Mouse (Mus musculus): ENCODE data around the gene Tgoln1.

DNA sequence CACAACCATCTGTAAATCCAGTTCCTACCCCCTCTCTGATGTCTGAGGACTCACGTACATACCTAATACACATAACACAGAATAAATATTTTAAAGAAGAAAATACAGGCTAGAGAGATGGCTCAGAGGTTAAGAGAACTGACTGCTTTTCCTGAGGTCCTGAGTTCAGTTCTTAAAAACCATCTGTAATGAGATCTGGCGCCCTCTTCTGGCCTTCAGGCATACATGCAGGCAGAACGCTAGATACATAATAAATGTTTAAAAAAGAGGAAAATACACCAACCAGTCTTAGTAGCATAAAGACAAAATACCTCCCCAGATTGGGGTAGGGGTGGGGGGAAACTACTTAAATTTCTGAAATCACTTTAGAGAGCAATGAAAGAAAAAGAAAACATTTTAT is 41.2 kb upstream of the Tgoln1 start:
- TF ChIP-seq POLR2A (IDR thresholded peaks at IDR 0.05; ENCODE audit: low read depth, low read length) = no peak
- TF ChIP-seq CTCF (IDR thresholded peaks at IDR 0.05; ENCODE audit: borderline replicate concordance, insufficient read depth, low read length) = no peak
